Mouse (Mus musculus): ENCODE results near the gene Prmt9.

- no peak for TF ChIP-seq CTCF (conservative IDR thresholded peaks at IDR 0.05; ENCODE audit: low read length)
- no peak for TF ChIP-seq NANOG (IDR thresholded peaks at IDR 0.05; ENCODE audit: borderline replicate concordance, low read length)
Observed at GRCm38 (mm10) chr8:77561441-77561840, 12.2 kb downstream of the Prmt9 start.
